Mouse (Mus musculus) ES-Bruce4 (cell line): ENCODE data around the gene Rps7.

Experiments used
- EP300 ChIP-seq: IDR thresholded peaks from 2 replicates; pipeline ENCODE4 v1.6.1; 2011; ENCODE audit warnings: low read depth, low read length; ENCODE audit not compliant: insufficient read depth
- POLR2A ChIP-seq: IDR thresholded peaks from one replicate; pipeline ENCODE4 v1.8.1; 2011; ENCODE audit warnings: low read length; ENCODE audit not compliant: insufficient read depth

- TF ChIP-seq EP300 (no peak), POLR2A (no peak)
These were observed 657 bp downstream of the Rps7 start for GRCm38 (mm10) chr12:28635058-28635534.
